Mouse (Mus musculus): ENCODE results near the gene Mfsd13b.

DNA sequence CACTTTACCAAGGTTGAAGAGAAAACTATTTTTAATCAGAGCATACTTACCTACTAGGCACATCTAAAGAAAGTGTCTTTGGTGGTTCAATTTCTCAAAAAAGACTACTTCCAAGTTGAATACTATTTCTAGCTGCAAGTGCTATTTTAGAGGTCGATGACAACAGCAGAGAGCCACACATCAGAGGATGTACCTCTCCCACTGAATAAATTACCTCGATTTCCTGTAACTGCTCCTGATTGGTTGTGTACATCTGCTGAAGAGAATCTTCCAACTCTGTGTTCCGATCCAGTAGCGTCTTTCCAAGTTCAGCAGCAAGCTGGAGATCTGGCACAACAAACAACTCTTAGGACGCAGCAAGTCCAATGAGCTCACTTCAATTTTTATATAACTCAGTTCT lies 12.2 kb upstream of the Mfsd13b start:
- TF ChIP-seq CTCF (IDR thresholded peaks at IDR 0.05; ENCODE audit: low read depth), result no peak
- no peak for TF ChIP-seq EP300 (IDR thresholded peaks at IDR 0.05; ENCODE audit: low read depth)

Data from liver, postnatal 0 days (tissue).